Mouse (Mus musculus) frontal cortex, postnatal 36 days (tissue): ENCODE measurements at regions not wholly inside any gene's neighbourhood (a gene's known extent, or its start where the extent isn't known, plus 50 kb on each side); places are given as distances from the start of the nearest gene placed in this dataset.

Experiments used
- DNase-seq, 2 experiments: peaks; one replicate each; pipeline ENCODE4 v3.0.0; 2022; ENCODE audit warnings: low spot score in 2 of 2

DNA sequence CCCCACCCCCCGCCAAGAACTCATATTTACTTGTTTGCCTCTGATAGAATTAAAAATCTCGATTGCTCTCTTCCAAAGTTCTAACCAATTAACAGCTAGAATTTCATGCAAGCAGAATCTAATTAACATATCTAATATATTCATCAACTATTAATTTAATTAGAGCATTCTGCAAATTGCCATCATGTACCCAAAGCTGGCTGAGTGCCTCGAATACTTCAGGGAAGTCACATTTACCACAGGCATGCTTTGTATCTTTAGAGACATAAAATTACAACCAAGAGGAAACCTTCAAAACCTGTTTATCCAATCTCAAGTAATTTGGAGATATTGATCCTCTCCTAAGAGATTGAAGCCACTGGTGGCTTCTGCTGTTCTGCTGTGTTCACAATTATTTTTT lies 401.6 kb upstream of the Nmur2 start:
- no peak for DNase-seq

DNA sequence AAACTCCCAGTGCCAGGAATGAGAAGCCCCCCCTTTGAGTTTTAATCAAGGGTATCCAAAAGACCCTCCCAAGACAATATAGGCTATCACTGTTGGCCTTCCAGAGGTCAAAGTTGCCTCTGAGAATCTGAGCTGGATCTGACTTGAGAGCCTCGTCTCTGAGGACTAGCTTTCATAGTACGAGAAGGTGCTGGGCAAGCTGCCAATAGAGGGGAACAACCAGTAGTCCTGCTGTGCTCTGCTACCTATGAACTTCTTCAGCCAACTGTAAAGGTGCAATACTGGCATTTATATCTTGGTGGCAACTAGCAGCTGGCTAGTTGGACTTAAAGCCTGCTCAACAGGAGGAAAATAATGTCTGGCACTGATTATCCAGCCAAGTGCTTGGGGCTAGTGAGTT lies 400.3 kb upstream of the Nmur2 start:
- DNase-seq, result no peak

DNA sequence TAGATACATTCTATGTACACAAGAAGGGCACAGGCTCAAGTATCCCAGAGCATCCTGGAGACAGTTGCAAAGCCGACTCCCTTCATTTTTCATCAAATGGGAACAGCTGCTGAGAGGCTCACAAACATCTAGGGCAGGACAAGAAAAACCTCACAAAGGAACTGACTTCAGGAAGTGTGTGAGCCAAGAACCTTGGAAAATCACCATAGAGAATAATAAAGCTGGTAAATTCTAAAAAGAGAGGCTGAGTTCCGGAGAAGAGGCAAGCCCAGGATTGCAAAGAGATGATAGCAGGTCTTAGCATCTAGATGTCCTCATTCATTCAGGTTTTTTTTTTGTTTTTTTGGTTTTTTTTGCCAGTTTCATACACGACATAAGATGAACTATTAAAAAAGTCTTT lies 390.3 kb upstream of the Nmur2 start:
- DNase-seq, result peak in 1 of 2 experiments; percentile 3

DNA sequence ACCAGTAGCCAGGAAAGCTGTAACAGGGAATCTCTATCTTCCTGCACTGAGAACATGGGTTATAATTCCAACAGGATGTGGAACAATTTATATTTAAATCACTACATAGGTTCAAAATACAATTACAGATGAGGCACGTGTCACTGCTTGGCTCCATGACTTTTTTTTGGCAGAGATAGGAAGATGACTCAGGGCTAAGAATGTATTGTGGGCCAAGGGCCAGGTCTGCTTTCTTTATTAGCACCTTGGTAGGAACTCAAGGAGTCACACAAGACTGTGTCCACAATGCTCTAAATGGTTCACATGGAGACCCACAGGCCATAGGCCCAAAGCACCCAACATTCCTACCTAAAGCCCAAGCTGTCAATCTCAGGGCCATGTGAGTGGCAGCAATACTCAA lies 344.0 kb upstream of the Nmur2 start:
- no peak for DNase-seq

DNA sequence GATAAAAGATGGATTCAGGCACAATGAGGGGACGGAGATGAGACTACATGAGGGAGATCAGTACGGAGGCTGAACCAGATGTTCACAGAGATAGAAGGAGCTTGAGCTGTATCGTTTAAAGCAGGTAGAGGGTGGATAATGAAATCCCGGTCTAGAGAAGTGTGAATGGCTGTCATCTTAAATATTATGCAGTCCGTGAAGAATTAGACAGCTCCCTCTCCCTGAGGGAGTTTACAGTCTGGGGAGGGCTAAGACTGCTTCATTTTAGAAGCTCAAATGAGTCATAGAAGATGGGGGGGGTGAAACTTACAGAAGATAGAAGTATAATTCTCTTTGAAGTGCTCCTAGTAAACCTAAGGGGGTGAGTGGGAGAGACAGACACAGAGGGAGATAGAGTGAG lies 336.7 kb upstream of the Nmur2 start:
- DNase-seq, result peak; percentile 28

DNA sequence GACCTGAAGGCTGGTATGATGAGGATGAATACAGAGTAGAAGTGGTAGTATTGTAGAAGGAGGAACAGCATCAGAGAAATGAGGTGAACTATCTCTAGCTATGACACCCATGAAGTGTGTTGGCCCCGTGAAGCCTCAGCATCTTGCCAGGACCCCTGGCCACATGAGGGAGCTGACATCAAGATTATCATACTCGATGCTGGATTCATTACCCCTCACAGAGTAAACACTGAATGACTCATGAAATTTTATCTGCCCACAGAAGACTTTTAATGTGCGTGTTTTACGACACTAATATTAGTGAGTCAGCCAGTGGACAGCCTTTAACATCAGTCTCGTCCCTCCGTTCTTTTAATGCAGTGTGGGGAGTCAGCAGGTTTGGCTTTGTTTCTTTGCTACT lies 333.5 kb upstream of the Nmur2 start:
- no peak for DNase-seq

DNA sequence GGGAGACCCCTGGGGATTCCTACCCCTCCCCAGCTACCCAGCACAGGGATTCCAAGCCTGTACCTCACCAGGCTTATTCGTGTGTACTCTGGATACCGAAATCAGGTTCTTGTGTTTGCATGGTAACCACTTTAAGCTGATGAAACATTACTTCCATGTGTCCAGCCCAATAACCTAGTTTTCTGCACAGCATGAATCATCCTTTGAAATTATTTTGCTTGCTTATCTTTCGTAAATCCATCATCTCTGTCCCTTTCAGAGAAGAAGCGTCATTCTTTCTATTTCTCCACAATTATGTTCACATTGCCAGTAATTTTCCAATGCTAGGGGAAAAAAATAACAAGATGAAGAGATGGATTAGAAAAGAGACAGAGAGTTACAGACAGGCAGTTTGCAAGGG lies 332.8 kb upstream of the Nmur2 start:
- no peak for DNase-seq

DNA sequence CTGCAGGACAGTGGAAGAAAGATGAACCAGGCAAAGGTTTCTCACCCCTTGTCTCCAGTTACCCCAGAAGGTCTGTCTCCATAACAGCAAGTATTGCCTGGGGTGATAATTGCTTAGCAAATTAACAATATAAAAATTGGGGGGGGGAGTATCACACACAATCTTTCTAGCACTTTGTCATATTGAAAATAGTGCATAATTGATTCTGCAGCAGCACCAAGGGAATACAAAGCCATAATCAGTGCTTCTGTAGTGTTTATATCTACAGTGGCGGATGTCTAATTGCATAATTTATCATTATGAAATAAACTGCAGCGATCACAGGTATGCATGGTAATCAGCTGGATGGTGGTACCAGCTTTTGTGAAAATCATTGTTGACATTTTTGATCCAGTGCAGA lies 316.9 kb upstream of the Nmur2 start:
- no peak for DNase-seq

DNA sequence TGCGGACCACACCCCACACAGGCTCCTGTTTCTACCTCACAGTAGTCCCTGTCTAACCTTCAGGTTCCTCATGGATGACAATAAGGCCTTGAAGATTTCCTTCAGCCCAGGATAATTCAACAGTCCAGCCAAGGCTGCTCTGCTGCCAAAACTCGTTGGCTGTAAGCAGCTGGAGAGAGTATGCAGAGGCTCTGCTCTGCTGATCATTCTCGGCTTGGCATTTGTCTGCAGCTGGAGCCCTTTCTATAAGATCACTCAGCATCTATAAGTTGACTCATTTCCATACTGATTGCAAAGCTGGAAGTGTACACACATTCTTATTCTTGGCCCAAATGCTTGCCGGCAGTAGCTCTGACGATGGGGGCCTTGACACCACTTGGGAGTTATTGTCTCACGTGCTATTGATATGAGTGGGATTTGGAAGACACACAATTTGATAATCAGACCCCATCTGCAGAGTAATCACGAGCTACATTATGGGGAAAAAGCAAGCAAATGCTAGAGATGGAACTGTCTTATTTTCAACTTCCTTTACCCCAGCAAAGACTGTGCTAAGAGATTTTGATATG lies 311.1 kb upstream of the Nmur2 start:
- DNase-seq, result no peak

DNA sequence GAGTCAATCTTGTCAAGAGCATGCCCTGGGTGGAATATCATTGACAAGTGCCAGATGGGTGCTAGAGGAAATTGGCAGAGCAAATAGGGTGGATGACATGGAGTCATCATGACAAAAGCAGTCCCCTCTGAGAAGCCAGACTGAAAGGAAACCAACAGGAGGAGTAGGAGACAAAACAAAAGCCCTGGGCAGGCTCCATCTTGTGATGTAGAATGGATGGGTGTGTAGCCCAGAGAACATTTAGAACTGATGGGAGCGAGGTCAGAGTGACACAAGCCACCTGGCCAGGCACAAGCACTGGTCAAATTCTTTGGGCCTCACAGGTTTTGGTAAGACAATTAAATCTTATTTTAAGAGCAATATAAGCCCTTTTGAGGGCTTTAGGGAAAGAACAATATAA lies 310.4 kb upstream of the Nmur2 start:
- no peak for DNase-seq

DNA sequence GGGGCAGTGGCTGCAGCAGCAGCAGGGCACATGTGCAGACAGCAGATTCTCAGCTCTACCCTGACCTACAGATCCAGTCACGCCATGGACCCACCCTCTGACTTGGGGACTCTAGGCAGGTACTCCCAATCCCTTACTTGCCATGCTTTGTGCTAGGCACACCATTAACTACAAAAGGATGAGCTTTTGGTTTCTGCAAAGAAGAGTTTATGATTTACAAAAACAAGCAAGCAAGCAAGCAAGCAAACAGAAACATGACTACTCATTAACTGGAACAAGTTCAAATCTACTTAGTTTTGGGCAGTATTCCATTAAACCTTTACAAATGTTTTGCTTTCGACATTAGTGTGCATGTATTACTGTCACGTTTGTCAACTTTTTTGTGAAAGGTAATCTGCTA lies 309.0 kb upstream of the Nmur2 start:
- no peak for DNase-seq

DNA sequence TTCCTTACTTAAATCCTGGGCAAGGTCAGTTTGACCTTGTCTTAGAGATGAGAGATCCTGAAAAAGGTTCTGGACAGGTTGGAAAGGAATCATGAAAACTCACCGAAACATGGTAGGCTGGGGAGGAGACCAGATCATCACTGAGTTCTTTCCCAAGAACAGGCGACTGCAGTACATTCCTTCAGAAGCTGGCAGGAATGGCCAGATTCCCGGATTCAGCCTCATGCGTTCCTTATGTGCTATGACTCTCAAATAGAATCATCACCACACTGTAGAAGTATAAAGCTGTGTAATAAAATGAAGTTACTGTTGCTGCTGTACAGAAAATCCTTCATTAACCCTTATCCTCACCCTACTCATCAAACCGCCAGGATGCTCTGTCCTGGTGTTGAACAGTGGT lies 307.6 kb upstream of the Nmur2 start:
- DNase-seq, result peak in 1 of 2 experiments; percentile 22

DNA sequence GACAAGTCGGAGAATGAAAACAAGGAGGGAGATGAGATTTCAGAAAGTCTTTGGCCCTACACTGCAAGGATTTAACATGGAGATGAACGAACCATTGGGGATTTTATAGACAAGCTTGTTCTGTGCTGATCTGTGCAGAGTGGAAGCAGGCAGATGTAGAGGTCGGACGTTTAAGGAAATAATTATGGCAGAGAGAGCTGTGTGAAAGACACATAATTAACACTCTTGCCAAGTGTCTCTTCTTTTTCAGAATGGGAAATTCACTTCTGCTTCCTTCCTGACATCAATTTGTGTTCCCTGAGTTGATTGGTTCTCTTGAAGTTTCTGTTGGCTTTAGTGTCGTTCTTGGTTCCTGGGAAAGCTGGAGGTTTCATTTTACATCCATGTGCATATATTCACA lies 302.3 kb upstream of the Nmur2 start:
- no peak for DNase-seq

DNA sequence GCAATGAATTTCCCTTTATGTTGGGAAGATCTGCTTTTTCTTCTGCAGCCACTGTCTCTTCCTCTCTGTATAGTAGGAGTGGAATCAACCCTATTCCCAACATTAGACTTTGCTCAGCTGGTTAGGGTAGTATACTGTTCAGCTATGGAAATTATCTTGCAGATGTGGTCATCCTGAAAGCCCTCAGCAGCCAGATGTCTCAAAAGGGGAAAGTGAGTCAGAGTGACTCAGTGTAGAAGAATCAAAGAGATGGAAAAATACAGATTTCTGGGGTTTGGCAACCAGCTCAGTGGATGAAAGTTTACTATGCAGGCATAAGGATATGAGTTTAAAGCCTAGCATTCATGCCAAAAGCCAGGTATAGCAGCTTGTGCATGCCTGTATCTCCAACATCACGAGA lies 300.9 kb upstream of the Nmur2 start:
- DNase-seq, result no peak

DNA sequence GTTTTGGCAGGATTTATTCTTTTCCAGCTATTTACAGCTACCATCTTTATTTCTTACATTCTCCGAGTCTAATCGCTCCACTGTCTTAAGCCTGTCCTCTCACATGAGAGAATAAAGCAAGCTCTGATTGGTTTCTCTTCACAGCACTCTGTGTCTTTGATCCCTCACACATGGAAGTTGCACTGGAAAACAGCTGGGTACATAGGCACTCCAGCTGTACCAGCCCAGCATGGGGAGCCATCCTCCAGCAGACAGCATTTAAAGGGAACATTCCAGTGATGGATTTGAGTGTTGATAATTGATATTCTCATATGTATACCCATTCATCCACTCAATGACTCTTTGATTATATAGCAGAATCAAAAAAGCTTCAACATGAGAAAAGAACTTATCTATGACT lies 300.2 kb upstream of the Nmur2 start:
- no peak for DNase-seq

DNA sequence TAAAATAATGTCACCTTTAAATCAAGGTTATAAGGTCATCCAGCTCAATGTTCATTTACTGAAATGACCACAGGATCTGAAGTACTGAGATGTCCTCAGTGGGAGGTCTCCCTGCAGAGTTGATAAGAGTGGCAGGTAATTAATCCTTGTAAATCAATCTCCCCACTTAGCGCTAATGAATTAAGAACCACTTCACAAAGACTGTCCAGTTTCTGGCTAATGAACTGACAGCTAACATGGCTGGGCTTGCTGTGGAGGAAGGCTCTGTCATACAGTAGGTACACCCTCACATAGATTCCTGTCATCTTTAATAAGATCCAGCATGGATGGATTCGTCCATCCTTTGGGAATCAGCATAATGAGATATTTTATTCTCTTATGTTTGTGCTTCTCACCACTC lies 297.7 kb upstream of the Nmur2 start:
- DNase-seq, result no peak

DNA sequence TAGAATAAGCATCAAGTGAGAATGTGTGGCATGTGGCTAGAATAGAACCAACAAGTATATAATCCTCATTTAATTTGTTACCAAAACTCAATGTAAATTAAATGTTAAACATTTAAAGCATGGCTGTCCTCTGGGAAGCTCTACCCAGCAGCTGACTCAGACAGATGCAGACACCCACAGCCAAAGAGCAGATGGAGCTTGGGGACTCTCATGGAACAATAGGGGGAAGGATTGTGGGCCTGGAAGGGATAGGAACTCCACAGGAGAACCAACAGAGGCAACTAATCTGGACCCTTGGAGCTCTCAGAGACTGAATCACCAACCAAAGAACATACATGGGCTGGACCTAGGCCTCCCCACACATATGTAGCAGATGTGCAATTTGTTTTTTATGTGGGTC lies 295.1 kb upstream of the Nmur2 start:
- peak; percentile 14 to 33 for DNase-seq

DNA sequence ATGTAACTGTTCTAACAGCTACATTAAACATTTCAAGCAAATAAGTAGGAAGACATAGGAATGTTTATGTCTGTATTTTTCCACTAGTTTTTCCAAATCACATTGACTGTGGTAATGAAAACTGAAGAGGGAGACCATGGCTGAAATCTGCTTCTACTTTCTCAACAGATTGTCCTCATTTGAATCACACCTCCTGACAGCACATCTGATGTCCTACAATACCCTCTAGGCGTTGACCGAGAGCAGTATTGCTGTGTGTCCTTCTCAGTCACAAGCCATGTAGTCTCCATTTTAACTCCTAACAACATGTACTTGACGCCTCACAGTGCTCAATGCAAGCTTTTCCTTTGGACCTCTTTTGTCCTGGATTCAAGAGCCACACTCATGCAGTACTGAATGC lies 279.5 kb upstream of the Nmur2 start:
- DNase-seq, result no peak

DNA sequence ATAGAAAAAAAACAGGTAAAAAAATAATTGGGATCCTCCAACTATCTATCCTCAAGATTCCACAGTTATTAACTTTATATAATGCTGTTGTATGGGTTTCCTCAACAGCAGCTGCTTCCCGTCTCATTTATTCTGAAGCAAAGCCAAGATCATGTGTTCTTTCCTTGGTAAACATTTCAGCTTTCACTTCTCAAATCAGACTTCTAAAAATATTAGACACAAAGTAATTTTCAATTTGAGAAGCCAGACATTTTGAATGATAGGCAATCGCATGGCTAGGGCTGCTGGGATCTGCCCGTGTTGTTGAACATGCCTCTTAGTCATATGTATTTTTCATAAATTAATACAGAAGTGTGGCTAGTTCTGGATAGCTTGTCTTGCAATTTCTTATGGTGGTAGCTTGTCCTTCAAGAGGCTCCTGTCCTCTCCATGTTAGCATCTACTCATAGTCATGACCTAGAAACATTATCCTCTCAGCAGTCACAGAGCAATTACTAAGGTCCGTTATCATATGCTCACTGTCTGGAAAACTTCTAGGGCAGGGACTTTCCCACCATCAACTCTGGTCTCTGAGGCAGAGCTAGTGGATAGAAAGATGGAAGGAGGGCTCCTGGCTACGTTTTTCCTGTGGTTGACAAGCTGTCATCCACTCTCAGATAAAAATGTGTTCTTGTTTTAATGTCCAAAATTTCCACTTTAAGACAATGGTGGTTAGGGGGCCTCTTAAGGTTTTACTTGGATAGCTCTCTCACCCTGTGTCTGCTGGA lies 274.6 kb upstream of the Nmur2 start:
- DNase-seq, result no peak

DNA sequence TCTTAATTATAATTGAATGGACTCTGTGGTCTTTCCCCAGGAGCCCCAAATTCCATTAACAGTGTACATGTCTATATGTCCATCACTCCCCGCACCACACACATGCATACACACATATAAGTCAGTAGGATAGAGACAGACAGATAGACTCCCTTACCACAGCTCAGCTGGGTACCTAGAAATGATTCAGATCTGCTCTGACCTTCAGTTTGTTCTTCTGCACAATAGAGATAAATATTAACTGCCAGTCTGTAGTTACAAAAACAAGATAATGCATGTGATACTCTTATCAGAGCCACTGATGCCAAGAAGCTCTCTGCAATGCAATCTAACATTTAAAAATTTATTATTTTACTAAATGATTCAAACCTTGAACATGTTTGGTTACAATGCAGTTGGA lies 268.7 kb upstream of the Nmur2 start:
- DNase-seq, result no peak

DNA sequence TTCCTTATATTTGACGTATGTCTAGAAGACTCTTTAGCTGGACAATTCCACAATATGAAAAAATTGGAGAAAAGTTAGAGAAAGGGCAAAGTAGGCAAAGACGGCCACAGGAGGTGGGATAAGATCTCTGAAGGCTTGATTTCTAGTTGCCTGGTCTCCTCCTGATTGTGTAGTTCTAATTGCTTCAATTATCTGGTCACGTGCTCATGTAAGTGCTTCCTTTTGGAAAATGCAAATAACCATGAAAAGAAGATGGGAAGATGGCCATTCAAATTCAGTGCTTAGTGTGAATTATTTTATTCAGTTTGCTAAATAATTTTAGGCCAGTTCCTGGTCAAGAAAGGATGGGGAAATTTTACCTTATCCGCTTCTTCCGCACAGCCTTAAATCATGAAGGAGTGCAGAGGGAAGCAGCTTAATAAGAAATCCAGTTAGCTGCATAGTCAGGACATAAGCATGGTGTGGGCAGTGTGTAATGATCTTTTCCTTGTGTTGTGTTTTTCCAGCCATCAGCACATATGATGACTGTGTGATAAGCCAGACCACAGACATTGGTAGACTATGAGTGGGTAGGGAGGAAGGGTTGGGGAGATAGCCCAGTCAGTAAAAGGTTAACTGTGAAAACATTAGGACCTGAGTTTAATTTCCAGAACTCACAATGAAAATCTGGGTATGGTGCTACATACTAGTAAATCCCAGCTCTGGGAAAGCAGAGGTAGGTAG lies 267.7 kb upstream of the Nmur2 start:
- DNase-seq, result no peak

DNA sequence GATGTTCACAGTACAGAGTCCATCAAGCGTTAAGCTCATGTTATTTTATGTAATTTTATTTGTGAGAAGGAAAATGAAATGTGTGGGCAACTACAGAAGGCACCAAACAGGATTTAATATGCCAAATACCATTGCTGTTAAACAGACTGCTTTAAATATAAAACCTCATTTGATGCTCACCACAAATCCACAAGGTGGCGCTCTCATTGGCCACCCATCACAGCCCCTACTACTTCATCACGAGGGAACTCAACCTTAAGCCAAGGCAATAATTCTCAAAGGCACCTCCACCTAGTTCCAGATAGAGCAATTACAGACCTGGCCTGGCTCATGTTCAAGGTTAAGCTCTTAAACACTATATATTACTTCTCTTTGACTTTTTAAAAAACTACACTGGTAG lies 266.2 kb upstream of the Nmur2 start:
- DNase-seq, result no peak
